Mouse (Mus musculus) CH12.LX (cell line): Measurements from ENCODE around the gene Spout1. TPM values are rescaled to one million over a fixed set of nuclear protein-coding genes. Genes with fewer than 3 reads are reported as not detected.

Experiments used
- DNase-seq: peaks from one replicate; pipeline ENCODE4 v3.0.0-alpha.2; 2013; ENCODE audit errors: extremely low read depth
- H3K27ac ChIP-seq: 2 replicates; pipeline ENCODE4 v1.5.1; 2012; ENCODE audit warnings: low read depth, mild to moderate bottlenecking, control low read depth, moderate library complexity; ENCODE audit not compliant: insufficient read depth
- H3K27me3 ChIP-seq: replicated peaks from 2 replicates; pipeline ENCODE3; 2012; ENCODE audit warnings: inconsistent platforms
- H3K36me3 ChIP-seq, 2 experiments: replicated peaks in 1 of 2; 2 replicates each; pipeline versions ENCODE3 to v1.6.1; 2012; ENCODE audit warnings: inconsistent platforms in 1 of 2, low read length in 1 of 2, mild to moderate bottlenecking in 1 of 2, mixed read lengths in 1 of 2, moderate library complexity in 1 of 2; ENCODE audit not compliant: control insufficient read depth in 1 of 2, insufficient read depth in 1 of 2
- H3K4me1 ChIP-seq, 2 experiments: 2 replicates each; pipeline ENCODE4 v1.6.1; 2012; ENCODE audit warnings: inconsistent platforms in 1 of 2, moderate library complexity in 1 of 2; ENCODE audit not compliant: insufficient read depth in 2 of 2, control insufficient read depth in 1 of 2
- H3K4me2 ChIP-seq: 2 replicates; pipeline ENCODE4 v1.6.1; 2012; ENCODE audit warnings: low read depth, mild to moderate bottlenecking, control low read depth; ENCODE audit not compliant: poor library complexity, insufficient read depth, severe bottlenecking
- H3K4me3 ChIP-seq, 3 experiments: fragments of 150-350 bp in 1 of 3; sonication (generic) in 1 of 3; replicated peaks in 1 of 3; 2 replicates each; pipeline versions ENCODE3 to v1.5.1; 2011 to 2012; ENCODE audit warnings: low read depth in 2 of 3, low read length in 2 of 3, mild to moderate bottlenecking in 2 of 3, moderate library complexity in 2 of 3, control low read depth in 1 of 3, improper control_type of control experiment in 1 of 3, inconsistent platforms in 1 of 3, mixed read lengths in 1 of 3; ENCODE audit not compliant: poor library complexity in 1 of 3
- H3K79me2 ChIP-seq: replicated peaks from 2 replicates; pipeline ENCODE4 v1.6.1; 2012; ENCODE audit warnings: mild to moderate bottlenecking, moderate library complexity; ENCODE audit not compliant: control insufficient read depth, poor library complexity, insufficient read depth, severe bottlenecking; ENCODE audit errors: extremely low read depth
- H3K9ac ChIP-seq: 2 replicates; pipeline ENCODE4 v1.6.1; 2012; ENCODE audit warnings: low read depth, mild to moderate bottlenecking, control low read depth, moderate library complexity; ENCODE audit not compliant: insufficient read depth
- H3K9me3 ChIP-seq: replicated peaks from 2 replicates; pipeline ENCODE3; 2012; ENCODE audit warnings: low read length, inconsistent platforms, mixed read lengths
- BHLHE40 ChIP-seq: IDR thresholded peaks from 2 replicates; pipeline ENCODE4 v1.6.1; 2011; ENCODE audit warnings: mild to moderate bottlenecking, low read depth, low read length, improper control_type of control experiment
- CHD2 ChIP-seq: IDR thresholded peaks from 2 replicates; pipeline ENCODE4 v1.6.1; 2011; ENCODE audit warnings: low read length, improper control_type of control experiment
- E2F4 ChIP-seq: IDR thresholded peaks from 2 replicates; pipeline ENCODE4 v1.6.1; 2011; ENCODE audit warnings: low read depth, low read length, improper control_type of control experiment; ENCODE audit not compliant: insufficient replicate concordance
- ETS1 ChIP-seq: conservative IDR thresholded peaks from 2 replicates; pipeline ENCODE4 v1.6.1; 2012; ENCODE audit warnings: low read depth, mild to moderate bottlenecking, inconsistent platforms, low read length, improper control_type of control experiment, moderate library complexity
- GABPA ChIP-seq: IDR thresholded peaks from 2 replicates; pipeline ENCODE4 v1.6.1; 2012; ENCODE audit warnings: low read depth, low read length, improper control_type of control experiment, inconsistent platforms; ENCODE audit not compliant: insufficient replicate concordance
- HCFC1 ChIP-seq: IDR thresholded peaks from 2 replicates; pipeline ENCODE4 v1.6.1; 2012; ENCODE audit warnings: low read depth, mild to moderate bottlenecking, inconsistent platforms, low read length, improper control_type of control experiment
- JUN ChIP-seq: IDR thresholded peaks from 2 replicates; pipeline ENCODE4 v1.6.1; 2011; ENCODE audit warnings: low read depth, mild to moderate bottlenecking, low read length, improper control_type of control experiment, moderate library complexity; ENCODE audit not compliant: insufficient read depth
- JUND ChIP-seq: conservative IDR thresholded peaks from 2 replicates; pipeline ENCODE4 v1.6.1; 2011; ENCODE audit warnings: low read depth, low read length, improper control_type of control experiment
- KAT2A ChIP-seq: IDR thresholded peaks from 2 replicates; pipeline ENCODE4 v1.6.1; 2012; ENCODE audit warnings: low read length, improper control_type of control experiment, inconsistent platforms; ENCODE audit not compliant: insufficient replicate concordance
- MAFK ChIP-seq: IDR thresholded peaks from 2 replicates; pipeline ENCODE4 v1.6.1; 2011; ENCODE audit warnings: low read length, improper control_type of control experiment; ENCODE audit not compliant: insufficient replicate concordance
- MAX ChIP-seq: IDR thresholded peaks from 2 replicates; pipeline ENCODE4 v1.6.1; 2011; ENCODE audit warnings: low read length, improper control_type of control experiment
- MAZ ChIP-seq: IDR thresholded peaks from 2 replicates; pipeline ENCODE4 v1.6.1; 2012; ENCODE audit warnings: low read depth, mild to moderate bottlenecking, inconsistent platforms, low read length, improper control_type of control experiment, moderate library complexity
- MEF2A ChIP-seq: IDR thresholded peaks from 2 replicates; pipeline ENCODE4 v1.6.1; 2014; ENCODE audit warnings: low read depth, mild to moderate bottlenecking, inconsistent platforms, low read length, improper control_type of control experiment, borderline replicate concordance
- MXI1 ChIP-seq: IDR thresholded peaks from 2 replicates; pipeline ENCODE4 v1.6.1; 2011; ENCODE audit warnings: mild to moderate bottlenecking, low read depth, low read length, improper control_type of control experiment
- MYC ChIP-seq: IDR thresholded peaks from 2 replicates; pipeline ENCODE4 v1.6.1; 2011; ENCODE audit warnings: low read depth, mild to moderate bottlenecking, improper control_type of control experiment, low read length
- NELFE ChIP-seq: IDR thresholded peaks from 2 replicates; pipeline ENCODE4 v1.6.1; 2011; ENCODE audit warnings: low read depth, low read length, improper control_type of control experiment
- NRF1 ChIP-seq: IDR thresholded peaks from 2 replicates; pipeline ENCODE4 v1.6.1; 2014; ENCODE audit warnings: low read depth, mild to moderate bottlenecking, inconsistent platforms, low read length, improper control_type of control experiment, moderate library complexity
- PAX5 ChIP-seq: IDR thresholded peaks from 2 replicates; pipeline ENCODE4 v1.6.1; 2012; ENCODE audit warnings: low read length, inconsistent platforms, mixed read lengths
- POLR2A ChIP-seq: IDR thresholded peaks from 2 replicates; pipeline ENCODE4 v1.6.1; 2011; ENCODE audit warnings: low read depth, mild to moderate bottlenecking, improper control_type of control experiment, low read length
- RAD21 ChIP-seq: IDR thresholded peaks from 2 replicates; pipeline ENCODE4 v1.6.1; 2011; ENCODE audit warnings: low read depth, mild to moderate bottlenecking, low read length, improper control_type of control experiment, moderate library complexity
- RCOR1 ChIP-seq: conservative IDR thresholded peaks from 2 replicates; pipeline ENCODE4 v1.6.1; 2012; ENCODE audit warnings: low read depth, mild to moderate bottlenecking, inconsistent platforms, low read length, improper control_type of control experiment
- SIN3A ChIP-seq: IDR thresholded peaks from 2 replicates; pipeline ENCODE4 v1.6.1; 2012; ENCODE audit warnings: low read length, improper control_type of control experiment, inconsistent platforms
- SMC3 ChIP-seq: IDR thresholded peaks from 2 replicates; pipeline ENCODE4 v1.6.1; 2011; ENCODE audit warnings: low read depth, low read length, improper control_type of control experiment
- TBP ChIP-seq: conservative IDR thresholded peaks from 2 replicates; pipeline ENCODE4 v1.6.1; 2011; ENCODE audit warnings: low read depth, low read length, improper control_type of control experiment
- UBTF ChIP-seq: IDR thresholded peaks from 2 replicates; pipeline ENCODE4 v1.6.1; 2012; ENCODE audit warnings: low read depth, mild to moderate bottlenecking, inconsistent platforms, low read length, improper control_type of control experiment, moderate library complexity
- USF1 ChIP-seq: IDR thresholded peaks from 2 replicates; pipeline ENCODE4 v1.6.1; 2014; ENCODE audit warnings: low read depth, mild to moderate bottlenecking, inconsistent platforms, low read length, improper control_type of control experiment
- USF2 ChIP-seq: conservative IDR thresholded peaks from 2 replicates; pipeline ENCODE4 v1.6.1; 2011; ENCODE audit warnings: low read depth, low read length, improper control_type of control experiment
- ZC3H11A ChIP-seq: IDR thresholded peaks from 2 replicates; pipeline ENCODE4 v1.6.1; 2012; ENCODE audit warnings: low read depth, mild to moderate bottlenecking, inconsistent platforms, low read length, improper control_type of control experiment
- ZMIZ1 ChIP-seq: IDR thresholded peaks from 2 replicates; pipeline ENCODE4 v1.6.1; 2012; ENCODE audit warnings: low read depth, mild to moderate bottlenecking, inconsistent platforms, low read length, improper control_type of control experiment
- ZNF384 ChIP-seq: IDR thresholded peaks from 2 replicates; pipeline ENCODE4 v1.6.1; 2012; ENCODE audit warnings: low read depth, low read length, improper control_type of control experiment, inconsistent platforms
- dilution Hi-C: fragments of 300-500 bp; cut with MboI; formaldehyde crosslinking; loops from 2 replicates; pipeline ENCODE4 v1.14.3; 2020; ENCODE audit warnings: low sequenced_read_pairs; ENCODE audit not compliant: extremely low pct_unique_long_range_greater_than_20kb, extremely low pct_ligation_motif_present
- in situ Hi-C: fragments of 300-500 bp; cut with MboI; formaldehyde crosslinking; loops from 3 replicates; pipeline ENCODE4 v1.14.3; 2019; ENCODE audit warnings: low sequenced_read_pairs, low pct_ligation_motif_present, low pct_unique_long_range_greater_than_20kb, mixed read lengths
- polyA plus RNA-seq: library from polyadenylated mRNA; unstranded; fragments of >175 nt; gene quantifications from 2 replicates; pipeline ENCODE4 v1.2.1, GENCODE M21; 2012; ENCODE audit warnings: low read depth; ENCODE audit not compliant: insufficient read length
- total RNA-seq, 2 experiments: library from RNA; depleted of rRNA; stranded (reverse); fragments of 300-350 nt in 1 of 2; fragments of >200 nt in 1 of 2; gene quantifications; 2 replicates each; pipeline ENCODE4 v1.2.3; 2012 to 2014

Gene Spout1
- total and polyA plus RNA-seq, 3 experiments = 38.4 to 62.3 (median 49.2) TPM

DNA sequence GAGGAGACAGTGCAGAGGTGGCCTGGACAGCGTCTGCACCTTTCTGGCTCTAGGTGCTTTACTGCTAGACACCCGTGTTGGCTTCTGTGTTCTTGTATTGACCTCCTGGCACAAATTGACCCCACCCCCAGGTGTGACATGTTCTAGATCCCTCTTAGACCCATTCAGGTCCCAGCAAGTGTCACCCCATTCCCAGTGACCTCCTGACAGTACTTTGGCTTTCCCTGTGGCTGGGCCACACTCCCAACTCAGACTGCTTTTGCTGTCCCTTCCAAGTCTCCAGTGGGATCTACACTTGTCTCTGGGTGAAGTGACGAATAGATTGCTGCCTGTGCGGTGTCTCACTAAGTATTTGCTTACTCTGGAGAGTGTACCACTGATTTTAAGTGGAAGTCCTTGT, 29.1 kb upstream of the Spout1 start:
- in situ Hi-C loops (no loop called here), dilution Hi-C loops (no loop called here)
- H3K4me1 ChIP-seq = peaks cover 8 to 16% of the 10 kb centered on the region in 2 experiments

DNA sequence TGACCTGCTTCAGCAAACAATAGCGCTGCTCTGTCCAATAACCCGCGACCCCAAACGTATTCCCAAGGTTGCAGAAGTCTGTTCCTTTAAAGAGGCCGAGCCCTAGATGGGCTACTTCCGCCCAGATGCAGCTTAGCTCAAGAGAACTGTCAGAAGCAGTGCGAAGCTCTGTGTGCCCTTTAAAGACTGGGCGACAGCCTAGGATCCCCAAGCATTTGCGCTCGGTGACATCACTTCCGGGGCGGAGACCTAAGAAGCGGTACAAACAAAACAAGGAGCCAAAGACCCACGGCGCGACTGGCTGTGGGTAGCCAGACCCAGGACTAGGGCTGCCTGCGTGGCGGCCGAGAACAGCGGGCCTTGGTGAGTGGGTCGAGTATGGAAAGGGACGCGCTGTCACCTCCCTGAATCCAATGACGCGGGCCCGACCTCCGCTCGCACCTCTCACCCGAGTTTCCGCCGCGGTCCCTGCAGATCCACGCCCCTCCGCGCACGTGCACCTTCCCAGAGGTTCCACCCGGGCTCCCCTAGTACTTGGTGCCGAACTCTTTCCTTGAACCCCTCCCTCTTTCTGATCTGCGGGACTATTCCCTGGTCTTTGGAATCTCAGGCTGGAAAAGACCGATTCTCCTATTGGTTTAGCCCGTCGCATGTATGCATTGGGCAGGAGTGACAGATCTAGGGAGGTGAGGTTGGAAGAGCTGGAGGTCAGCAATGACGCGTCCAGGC, 27.5 kb upstream of the Spout1 start, which contains the start of gene Kyat1:
TSS of gene Kyat1 (minus strand) at position 219 of the 729 bp plus-strand sequence.
- Histone ChIP-seq H3K4me2 (peak within 1 kb of the TSS; percentile 90), H3K4me3 (peak within 1 kb of the TSS; percentile 60 to 83 (median 65)), H3K9me3 (no peaks in the 10 kb centered on the region), H3K9ac (peak within 1 kb of the TSS; percentile 62), H3K36me3 (no peaks in the 10 kb centered on the region), H3K4me1 (peaks cover 8 to 16% of the 10 kb centered on the region in 2 experiments), H3K79me2 (no peaks in the 10 kb centered on the region), H3K27ac (no peak within 1 kb of the TSS), H3K27me3 (peaks cover 23% of the 10 kb centered on the region)
- dilution Hi-C loops (no loop called here), in situ Hi-C loops (no loop called here)
- peak; percentile 96 for DNase-seq
- TF ChIP-seq USF1 (no peak), POLR2A (peak; percentile 87), UBTF (peak; percentile 71; the same call in 1 of the 2 replicates), SIN3A (peak; percentile 99), NRF1 (peak; percentile 37; the same call in 1 of the 2 replicates), RAD21 (no peak), E2F4 (peak; percentile 73; the same call in 1 of the 2 replicates), MXI1 (peak; percentile 96), SMC3 (no peak), ETS1 (peak; percentile 61; the same call in 1 of the 2 replicates), MAX (peak; percentile 89), USF2 (no peak), MEF2A (peak; percentile 75), NELFE (peak; percentile 85), BHLHE40 (peak; percentile 88), KAT2A (peak; percentile 67; the same call in 1 of the 2 replicates), RCOR1 (0 out of 2 replicates have a peak, but pooled peaks have one; percentile 55), MAFK (peak; percentile 48; the same call in 1 of the 2 replicates), CHD2 (0 out of 2 replicates have a peak, but pooled peaks have one; percentile 46), MAZ (peak; percentile 62; the same call in 1 of the 2 replicates), TBP (peak; percentile 90), GABPA (no peak; the same call in 1 of the 2 replicates), JUND (peak; percentile 59), JUN (peak; percentile 42; the same call in 1 of the 2 replicates), ZC3H11A (no peak), PAX5 (no peak), ZMIZ1 (peak; percentile 86)

More for the DNA sequence above, 29.1 kb upstream of the Spout1 start:
- Histone ChIP-seq H3K4me3 (no peak overlapping the region), H3K27me3 (peaks cover 23% of the 10 kb centered on the region), H3K9ac (no peak overlapping the region), H3K27ac (no peak overlapping the region), H3K79me2 (no peaks in the 10 kb centered on the region), H3K4me2 (no peak overlapping the region), H3K36me3 (no peaks in the 10 kb centered on the region), H3K9me3 (no peaks in the 10 kb centered on the region)
- no peak for DNase-seq
- no peak for TF ChIP-seq HCFC1
- TF ChIP-seq ZMIZ1 = no peak
- TF ChIP-seq ZNF384 = no peak
- no peak for TF ChIP-seq NELFE
- TF ChIP-seq MYC = no peak
- TF ChIP-seq SIN3A = no peak
- TF ChIP-seq JUND = no peak
- TF ChIP-seq USF1 = no peak
- no peak for TF ChIP-seq UBTF
- no peak for TF ChIP-seq POLR2A
